Mouse (Mus musculus): ENCODE data around the gene Zfp541.

Gene Zfp541

DNA sequence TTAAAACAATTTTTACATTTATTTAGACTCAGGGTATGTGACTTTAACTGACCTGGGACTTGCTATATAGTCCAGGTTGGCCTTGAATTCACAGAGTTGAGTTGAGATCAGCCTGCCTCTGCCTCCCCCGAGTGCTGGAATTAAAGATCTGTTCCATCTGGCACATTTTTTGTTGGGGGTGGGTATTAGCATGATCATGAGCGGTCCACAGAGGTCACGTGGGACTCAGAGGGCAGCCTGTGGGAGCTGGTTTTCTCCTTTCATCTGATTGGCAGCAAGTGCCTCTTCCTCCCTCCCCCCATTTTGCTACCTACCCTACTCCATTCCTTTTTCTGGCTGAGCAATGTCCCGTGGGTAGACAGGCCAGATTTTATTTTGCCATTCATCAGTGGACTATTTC, 19.0 kb downstream of the Zfp541 start:
- DNase-seq (ENCODE audit: low read depth, low spot score), result no peak

DNA sequence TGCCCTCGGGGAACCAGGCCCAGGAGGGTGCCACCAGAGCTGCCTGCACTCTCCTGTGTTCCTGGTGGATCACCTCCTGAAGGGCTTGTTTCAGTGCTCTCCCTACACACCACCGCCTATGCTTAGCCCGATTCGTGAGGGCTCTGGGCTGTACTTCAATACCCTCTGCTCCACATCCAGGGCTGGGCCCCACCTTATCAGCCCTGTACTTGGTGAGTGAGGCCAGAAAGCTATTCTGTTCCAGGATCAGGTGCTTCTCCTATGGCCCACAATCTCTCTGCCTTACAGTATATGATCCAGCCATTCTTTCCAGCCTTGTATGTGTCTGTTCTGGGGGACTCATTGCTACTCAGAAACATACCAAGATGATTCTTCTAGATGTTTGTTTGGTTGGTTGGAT, 21.7 kb downstream of the Zfp541 start:
- DNase-seq (ENCODE audit: low read depth, low spot score), result no peak

DNA sequence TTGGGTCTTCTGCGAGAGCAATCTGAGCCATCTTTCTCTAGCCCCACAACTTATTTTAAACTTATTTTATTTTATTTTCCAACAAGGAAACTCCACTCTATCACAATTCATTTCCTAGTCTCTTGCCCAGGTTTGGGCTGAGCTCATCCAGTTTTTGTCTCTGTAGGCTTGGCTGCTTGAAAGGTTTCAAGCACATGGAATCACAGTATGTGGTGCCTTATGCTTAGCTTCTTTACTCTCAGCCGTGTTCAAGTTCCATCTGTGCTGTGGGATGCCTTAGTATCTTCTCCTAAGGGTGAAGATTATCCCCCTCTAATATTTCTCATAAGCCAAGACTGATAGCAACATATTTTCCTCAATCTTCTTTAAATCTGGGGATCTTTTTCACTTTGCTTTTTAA, 26.0 kb downstream of the Zfp541 start:
- DNase-seq (ENCODE audit: low read depth, low spot score), result no peak

DNA sequence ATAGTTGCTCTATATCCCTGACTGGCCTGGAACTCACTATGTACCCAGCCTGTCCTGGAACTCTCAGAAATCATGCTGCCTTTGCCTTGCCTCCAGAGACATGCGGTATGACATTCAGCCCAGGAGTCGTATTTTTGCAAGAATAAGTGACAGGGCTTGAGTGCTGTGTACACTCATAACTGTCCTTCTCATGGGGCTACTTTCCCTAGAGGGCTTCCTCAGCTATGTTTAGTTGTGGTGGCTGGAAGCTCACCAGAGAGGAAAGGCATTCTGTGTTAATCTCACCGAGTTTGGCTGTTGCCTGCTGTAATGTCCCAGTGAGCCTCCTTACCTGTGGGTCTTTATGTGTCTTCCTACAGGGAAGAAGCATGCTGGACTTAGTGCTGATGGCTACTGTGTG, 33.0 kb downstream of the Zfp541 start:
- no peak for DNase-seq (ENCODE audit: low read depth, low spot score)

DNA sequence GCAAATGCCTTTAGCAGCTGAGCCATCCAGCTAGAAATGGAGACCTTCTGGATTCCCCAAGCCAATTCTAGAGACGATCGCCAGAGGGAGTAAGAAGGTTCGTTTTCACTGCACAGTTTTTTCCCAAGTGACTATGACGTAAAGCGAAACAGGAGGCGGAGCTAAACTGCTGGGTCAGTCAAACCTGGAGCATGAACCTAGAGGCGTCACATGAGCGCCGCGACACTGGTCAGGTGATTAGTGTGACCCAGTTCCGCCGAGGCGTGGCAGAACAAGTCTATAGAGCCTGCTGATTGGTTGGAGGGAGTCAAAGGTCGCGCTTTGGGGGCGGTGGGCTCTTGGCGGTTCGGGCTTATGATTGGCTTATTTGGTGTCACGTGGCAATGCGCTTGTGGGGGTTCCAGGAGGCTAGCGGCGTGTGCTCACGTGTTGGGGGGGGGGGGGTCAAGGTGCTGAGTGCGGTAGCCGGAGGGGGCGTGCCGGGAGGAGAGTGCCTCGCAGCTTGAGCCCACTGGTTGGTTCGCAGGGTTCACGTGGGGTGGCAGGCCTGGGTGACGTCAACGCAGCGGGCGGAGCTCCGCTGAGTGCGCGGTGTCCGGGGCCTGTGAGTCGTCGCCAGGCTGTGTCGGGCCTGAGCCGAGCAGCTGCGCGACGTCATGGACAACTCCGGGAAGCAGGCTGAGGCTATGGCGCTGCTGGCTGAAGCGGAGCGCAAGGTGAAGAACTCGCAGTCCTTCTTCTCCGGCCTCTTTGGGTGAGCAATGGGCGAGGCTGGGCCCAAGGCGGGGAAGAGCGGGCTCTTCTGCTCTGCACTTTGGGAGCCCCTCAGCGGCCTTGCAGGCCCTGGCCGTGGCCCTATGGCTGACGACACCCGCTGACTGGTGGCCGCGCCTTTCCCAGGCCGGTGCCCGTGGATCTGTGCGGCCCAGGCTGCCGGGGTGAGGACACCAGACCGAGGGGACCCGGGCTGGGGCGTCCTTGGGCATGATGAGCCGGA, 36.7 kb downstream of the Zfp541 start, which contains the start of gene Napa:
Napa (plus strand) TSS at position 438 of the 997 bp plus-strand sequence.
- peak; percentile 100 for DNase-seq (ENCODE audit: low read depth, low spot score)

DNA sequence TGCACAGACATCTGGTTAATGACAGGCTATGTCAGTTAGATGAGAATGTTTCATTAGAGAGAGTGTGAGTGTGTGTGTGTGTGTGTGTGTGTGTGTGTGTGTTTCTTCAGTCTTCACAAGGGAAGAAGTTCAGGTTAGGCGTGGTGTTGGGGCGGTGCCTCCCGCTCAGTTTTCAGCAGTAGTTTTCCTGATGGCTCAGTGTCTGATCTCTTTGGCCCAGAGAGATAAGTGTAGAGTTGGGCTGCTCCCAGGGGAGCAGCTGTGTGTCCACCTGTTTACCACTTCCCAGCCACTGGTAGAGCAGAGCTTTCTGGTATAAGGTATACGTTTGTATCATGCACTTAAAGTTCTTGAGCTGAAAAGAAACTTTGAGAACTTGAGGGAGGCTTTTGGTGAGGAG, 38.3 kb downstream of the Zfp541 start:
- no peak for DNase-seq (ENCODE audit: low read depth, low spot score)

DNA sequence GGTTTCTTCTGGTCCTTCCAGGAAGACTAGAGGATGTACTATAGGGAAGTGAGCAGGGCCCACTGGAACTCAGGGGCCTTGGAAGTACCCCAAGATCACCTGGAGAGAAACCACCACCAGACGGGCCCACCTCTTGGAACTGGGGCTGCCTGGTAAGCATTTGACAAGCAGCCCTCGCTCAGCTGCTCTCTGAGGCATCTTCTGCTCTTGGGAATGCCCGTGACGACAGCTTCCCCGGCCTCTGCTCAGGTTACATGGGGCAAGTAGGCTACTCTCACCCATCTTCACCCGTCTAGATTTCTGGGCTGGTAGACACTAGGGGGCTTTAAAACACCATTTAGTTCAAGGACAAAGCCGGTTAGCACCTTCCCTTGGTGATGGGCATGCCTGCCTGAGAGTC, 39.5 kb downstream of the Zfp541 start:
- DNase-seq (ENCODE audit: low read depth, low spot score), result no peak

DNA sequence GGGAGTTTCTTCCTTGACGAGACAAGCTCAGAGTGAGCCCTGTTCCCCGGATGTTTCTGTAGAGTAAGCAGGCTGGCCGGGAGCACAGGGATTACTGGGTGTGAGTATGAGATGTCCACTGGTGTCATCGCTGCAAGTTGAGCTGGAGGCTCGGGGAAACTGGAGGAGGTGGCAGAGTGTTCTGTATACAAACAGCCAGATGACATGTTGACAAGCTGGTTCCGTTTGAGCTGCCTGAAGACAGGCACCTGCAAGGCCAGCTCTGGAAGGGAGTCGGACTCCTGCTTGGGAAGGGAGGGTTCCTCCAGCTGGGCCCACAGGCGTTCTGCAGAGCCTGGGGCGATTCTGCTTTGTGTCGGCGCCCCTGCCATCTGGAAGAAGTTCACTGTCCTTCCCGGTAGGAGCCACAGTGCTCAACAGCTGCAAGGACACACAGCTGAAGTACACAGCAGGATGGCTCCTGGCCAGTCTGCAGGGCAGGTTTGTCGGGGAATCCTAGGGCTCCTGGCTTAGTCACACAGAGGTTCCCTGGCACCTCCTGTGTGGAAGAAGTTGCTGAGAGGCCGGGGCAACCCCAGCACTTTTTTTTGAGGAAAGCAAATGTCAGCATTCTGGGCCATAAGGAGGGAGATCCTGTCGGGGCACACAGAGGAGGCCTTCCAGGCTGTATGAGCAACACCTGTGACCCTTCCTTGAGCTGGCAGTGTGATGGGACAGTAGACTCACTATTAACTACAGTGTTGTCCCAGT, 40.3 kb downstream of the Zfp541 start:
- DNase-seq (ENCODE audit: low read depth, low spot score), result no peak

DNA sequence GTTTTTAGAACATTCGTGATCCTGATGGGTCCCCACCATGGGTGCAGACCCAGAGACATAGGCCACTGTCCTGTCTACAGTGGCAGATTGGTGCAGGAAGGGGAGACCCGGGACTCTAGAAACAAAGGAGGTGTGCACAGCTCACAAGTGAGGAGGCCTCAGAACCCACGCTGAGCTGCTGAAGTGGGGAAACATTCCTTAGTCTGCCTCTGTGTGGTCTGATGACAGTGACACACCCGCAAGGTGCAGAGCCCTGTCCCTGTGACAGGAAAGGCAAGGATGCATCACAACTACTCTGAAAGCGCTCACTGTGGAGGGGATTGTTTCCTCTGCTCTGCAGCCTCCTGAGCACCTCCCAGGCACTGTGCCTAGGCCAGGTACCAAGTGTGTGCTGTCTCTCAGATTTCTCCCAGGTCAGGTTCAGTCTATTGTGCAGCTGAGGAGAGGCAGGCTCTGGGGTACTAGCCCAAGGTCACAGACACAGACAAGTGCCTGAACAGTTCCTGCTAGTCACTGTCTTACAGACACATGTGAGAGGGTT, 41.1 kb downstream of the Zfp541 start:
- DNase-seq (ENCODE audit: low read depth, low spot score), result peak; percentile 17

DNA sequence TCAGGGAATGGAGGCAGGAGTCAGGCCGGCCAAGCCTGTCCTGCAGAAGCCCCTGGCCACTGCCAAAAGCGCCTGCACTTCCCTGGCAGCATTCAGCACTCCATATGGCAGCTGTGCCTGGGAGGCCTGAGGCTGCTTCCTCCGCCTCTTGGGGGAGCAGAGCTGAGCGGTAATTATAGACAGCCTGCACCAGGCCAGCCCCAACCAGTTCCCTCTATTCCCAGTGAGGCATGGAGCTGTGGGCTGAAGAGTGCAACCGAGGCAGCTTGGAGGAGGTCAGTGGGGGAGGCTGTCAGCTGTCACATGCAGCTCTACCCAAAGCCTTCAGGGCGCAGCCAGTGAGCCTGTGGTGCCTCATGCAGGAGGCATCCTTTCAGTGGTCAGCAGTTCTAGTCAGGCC, 42.1 kb downstream of the Zfp541 start:
- no peak for DNase-seq (ENCODE audit: low read depth, low spot score)

DNA sequence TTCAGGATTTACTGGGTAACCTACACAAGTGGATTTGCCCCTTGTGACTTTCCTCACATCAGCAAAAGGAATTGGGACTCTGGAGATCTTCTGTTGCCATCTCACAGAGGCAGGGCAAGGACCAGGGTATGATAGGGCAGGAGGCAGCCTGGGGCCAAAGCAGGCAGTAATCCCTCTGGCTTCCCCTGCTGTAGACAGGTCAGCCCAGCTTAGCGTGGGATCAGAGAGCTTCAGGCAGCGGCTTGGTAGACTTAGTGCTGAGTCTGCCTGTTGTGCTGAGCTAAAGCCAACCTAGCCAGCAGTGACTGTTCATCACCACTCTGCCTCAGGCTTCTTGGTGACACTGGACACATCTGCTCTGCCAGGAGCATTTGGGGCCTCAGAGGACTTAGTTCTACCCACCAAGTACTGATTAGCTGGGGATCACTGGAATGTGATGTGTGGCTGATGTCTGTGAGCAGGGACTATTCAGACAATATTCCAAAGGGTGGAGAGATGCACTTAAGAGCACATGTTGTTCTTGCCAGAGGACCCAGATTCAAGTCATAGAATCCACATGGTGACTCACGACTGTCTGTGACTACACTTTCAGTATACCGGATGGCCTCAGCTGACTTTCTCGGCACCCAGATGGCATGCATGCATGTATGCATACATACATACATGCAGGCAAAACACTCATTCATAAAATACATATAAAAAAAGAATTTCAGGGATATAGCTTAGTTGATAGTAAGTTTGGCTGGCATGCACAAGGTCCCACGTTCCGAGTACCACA, 43.2 kb downstream of the Zfp541 start:
- no peak for DNase-seq (ENCODE audit: low read depth, low spot score)

DNA sequence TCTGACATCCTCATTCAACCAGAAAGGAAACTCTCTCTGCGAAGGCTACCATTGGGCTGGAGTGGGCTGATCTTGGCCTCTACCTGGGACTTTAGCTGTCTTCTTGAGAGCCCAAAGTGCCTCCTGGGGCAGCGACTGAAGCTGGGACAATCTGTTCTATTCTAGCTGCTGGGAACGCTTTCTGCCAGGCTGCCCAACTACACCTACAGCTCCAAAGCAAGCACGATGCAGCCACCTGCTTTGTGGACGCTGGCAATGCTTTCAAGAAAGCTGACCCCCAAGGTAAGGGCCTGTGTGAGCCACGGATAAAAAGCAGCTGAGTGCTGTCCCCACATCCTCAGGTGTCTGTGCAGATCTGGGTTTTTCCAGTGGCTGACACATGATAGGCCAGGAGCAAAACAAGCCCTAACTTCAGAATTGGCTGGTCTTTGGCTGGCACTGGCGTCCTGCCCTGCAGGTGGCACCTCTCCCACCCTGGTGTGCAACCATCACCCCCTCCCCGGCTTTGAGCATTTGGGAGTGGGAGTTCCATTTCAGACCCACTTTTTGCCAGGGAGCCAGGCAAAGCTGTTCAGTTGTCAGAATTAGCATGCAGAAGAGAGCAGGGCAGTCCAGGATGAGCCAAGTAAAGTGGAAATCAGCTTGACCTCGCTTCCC, 47.4 kb downstream of the Zfp541 start:
- no peak for DNase-seq (ENCODE audit: low read depth, low spot score)

DNA sequence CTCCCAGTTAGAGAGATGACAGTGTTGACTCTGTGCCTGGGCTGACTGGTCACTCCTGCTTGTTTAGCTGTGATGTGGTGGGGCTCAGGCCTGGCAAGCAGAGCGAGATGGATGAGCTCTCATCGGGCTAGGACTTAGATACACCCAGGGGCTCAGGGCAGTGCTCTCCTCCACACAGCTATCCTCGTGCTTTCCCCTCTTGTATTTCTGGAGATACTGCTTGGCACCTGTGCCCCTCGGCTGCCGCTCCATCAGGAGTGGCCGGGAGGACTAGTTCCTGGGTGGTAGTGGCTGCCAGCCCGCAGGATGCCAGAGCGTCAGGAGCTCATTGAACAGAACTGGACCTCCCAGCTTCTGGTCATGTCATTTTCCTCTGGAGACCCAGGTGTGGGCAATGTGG, 48.5 kb downstream of the Zfp541 start:
- DNase-seq (ENCODE audit: low read depth, low spot score), result no peak

DNA sequence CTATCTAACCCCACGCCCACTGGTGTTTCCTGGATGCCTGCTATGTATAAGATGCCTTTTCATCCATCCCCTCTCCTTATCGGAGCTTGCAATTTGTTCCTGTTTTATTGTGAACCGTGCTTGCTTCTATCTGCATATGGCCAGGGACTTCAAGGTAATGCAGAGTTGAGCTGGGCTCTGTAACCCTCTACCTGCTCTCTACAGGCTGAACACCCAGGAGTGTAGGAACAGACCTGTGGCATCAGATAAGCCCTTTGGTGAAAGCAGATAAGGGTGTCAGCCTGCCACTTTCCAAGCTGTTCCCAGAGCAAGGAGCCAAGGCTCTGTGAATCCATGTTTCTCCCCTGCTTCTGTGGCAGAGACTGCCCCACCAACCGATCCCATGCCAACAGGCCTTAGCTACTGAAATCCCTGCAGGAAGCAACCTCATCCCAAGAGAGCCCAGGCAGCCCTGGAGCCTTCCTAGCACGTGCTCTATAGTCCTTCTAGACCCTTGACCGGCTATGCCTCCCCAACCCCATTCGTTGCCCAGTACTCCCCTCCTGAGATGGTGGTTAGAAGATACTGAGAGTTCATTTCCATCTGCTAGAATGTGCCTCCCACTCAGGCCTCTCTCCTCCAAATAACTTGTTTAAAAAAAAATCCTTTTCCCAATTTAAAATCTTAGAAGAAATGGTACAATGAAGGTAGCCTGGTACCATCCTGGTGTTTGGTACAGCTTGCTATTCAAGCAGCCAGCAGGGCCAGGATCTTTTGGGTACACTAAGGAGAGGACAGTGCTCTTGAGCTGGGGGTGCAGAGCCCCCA, 49.9 kb downstream of the Zfp541 start:
- DNase-seq (ENCODE audit: low read depth, low spot score), result no peak

DNA sequence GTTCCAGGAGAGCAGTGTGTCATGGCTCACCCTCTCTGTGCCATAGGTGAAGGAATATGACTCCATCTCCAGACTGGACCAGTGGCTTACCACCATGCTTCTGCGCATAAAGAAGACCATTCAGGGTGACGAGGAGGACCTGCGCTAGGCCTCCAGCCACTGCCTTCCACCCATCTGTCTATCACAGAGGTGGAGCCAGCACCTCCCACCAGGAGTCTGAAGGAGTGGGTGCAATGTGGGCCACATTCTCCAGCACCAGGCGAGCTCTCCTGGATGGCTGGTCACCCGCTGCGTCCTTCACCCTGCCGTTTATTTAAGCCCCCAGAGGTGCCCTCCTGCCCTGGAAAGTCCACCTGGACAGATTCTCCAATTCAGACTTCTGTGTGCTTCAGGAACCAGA, 54.8 kb downstream of the Zfp541 start:
- DNase-seq (ENCODE audit: low read depth, low spot score), result no peak

DNA sequence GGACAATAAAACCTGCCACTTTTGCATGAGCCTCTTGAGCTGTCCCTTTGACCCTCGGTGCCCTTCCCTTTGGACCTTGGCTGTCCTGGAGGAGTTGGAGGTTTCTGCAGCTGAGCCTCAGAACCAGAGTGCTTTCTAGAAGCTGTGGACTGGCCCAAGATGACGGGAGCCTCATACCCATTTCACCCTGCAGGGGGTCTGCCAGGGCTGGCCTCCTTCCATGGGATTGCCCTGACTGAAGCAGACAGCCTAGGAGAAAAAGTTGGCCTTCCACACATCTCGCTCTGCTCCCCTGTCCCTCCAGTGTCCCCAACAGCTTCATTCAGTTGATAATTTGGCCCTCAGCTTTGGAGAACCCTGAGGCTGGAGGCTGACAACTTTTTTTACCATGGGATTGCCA, 55.5 kb downstream of the Zfp541 start:
- no peak for DNase-seq (ENCODE audit: low read depth, low spot score)

DNA sequence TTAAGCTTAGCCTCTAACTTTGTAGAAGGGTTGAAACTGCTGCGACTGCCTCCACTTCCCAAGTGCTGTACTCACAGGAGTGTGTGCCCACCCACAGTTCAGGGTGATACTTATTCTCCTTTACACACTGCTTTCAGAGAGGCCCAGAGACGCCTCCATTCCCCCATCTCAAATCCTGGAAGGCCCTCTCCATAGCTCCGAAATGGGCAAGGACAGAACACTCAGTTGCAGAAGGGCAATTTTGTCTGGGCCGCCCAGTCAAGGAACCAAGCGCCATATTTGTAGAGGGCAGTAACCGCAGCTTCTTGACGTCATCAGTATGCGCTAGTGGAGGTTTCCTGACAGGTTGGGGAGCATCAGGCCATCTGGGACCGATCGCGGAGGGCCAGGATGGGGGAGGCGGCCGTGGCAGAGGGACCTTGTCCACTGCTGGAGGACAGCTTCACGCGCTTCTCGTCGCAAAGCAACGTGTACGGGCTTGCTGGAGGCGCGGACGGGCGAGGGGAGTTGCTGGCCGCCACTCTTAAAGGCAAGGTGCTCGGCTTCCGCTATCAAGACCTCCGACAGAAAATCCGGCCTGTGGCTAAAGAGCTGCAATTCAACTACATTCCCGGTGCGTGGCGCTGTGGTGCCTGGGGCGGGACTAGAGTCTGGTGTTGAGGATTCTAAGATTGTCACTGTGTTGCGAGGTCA, 58.1 kb downstream of the Zfp541 start, which contains the start of gene Kptn:
Kptn (plus strand) TSS at position 327 of the 693 bp plus-strand sequence.
- peak; percentile 95 for DNase-seq (ENCODE audit: low read depth, low spot score)

DNA sequence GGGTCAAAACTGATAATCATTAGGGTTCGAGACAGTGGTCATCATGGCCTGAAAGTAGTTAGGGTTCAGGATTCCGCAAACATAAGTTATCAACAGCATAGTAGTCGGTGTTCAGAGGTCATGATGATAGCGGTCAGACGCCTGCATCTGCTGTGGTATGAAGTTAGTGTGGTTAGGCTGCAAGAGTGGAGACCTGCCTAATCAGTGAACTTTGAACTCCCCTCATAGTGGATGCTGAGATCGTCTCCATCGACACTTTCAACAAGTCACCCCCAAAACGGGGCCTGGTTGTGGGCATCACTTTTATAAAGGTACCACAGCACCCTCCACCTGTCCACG, 58.6 kb downstream of the Zfp541 start:
- DNase-seq (ENCODE audit: low read depth, low spot score), result no peak

DNA sequence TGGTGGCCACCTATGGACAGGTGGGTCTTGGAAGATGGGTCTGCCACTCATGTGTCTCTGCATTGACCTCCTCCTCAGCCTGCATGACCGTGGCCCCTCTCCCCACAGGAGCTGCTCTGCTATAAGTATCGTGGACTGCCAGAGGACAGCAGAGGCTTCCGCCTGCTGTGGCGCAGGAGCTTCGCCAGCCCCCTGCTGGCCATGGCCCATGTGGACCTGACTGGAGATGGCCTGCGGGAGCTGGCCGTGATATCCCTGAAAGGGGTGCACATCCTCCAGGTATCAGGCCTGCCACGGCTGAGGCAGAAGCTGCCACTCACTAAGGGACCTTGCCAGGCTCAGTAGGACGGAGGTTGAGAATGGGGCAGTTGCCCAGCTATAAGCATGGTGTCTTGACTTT, 64.2 kb downstream of the Zfp541 start:
- DNase-seq (ENCODE audit: low read depth, low spot score), result no peak

DNA sequence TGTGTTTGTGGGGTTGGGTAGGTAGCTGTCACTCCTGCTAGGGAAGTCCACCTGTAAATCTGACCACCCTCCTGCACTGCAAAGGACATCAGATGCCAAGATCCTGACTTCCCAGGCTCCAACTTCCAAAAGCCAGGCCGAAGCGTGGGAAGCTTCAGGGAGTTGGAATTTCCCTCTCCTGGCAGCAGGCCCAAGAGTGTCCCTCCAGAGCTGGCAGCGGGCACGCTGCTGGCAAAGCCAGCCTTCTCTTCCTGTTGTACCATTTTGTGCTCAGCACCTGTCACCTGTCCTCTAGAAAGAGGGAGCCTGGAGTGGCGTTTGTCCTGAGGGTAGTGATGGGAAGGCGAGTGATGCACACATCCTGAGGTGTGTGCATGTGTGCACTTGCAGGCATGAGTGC, 66.7 kb downstream of the Zfp541 start:
- DNase-seq (ENCODE audit: low read depth, low spot score), result no peak

Measured in R1 (cell line).